Mouse (Mus musculus): ENCODE data around the gene Hagh. TPM values are rescaled to one million over a fixed set of nuclear protein-coding genes. Genes with fewer than 3 reads are reported as not detected.
A peak's percentile ranks its signal among the peaks of the same experiment; 100 is the strongest.

The Hagh gene
- polyA plus RNA-seq, 1 experiment from 2014 or later: 86.9 TPM

- no peaks in the 10 kb centered on the region for H3K27me3 ChIP-seq (replicated peaks; ENCODE audit: control insufficient read depth, insufficient read depth, low read length)
- no peaks in the 10 kb centered on the region for H3K9me3 ChIP-seq (ENCODE audit: control insufficient read depth, low read length)
- peaks cover 31% of the 10 kb centered on the region for H3K4me1 ChIP-seq (ENCODE audit: control insufficient read depth, insufficient read depth, low read depth, low read length)
- no peak for ATAC-seq
- H3K9ac ChIP-seq (ENCODE audit: low read depth, low read length): peak overlapping the region; percentile 87
- peak overlapping the region; percentile 85 for H3K4me2 ChIP-seq (ENCODE audit: low read length)
- no peak overlapping the region for H3K27ac ChIP-seq (ENCODE audit: low read depth, low read length)
- 70% methylated on average over 18 of the region's 18 CpGs for WGBS
- peak overlapping the region; percentile 88 for H3K4me3 ChIP-seq (ENCODE audit: low read length)
- peaks cover 27% of the 10 kb centered on the region for H3K36me3 ChIP-seq (ENCODE audit: control insufficient read depth, insufficient read depth, low read length)
These were observed 47.5 kb downstream of the Hagh start for GRCm38 (mm10) chr17:24887291-24888080.

GRCm38 (mm10) chr17:24888862-24889261 lies 48.9 kb downstream of the Hagh start:
- H3K4me3 ChIP-seq (ENCODE audit: low read length): no peak overlapping the region
- H3K4me1 ChIP-seq (ENCODE audit: control insufficient read depth, insufficient read depth, low read depth, low read length): peaks cover 40% of the 10 kb centered on the region
- no peak for ATAC-seq
- H3K4me2 ChIP-seq (ENCODE audit: low read length): no peak overlapping the region
- no peak overlapping the region for H3K27ac ChIP-seq (ENCODE audit: low read depth, low read length)
- H3K9ac ChIP-seq (ENCODE audit: low read depth, low read length): no peak overlapping the region; the same call in 1 of the 2 replicates
- H3K27me3 ChIP-seq (replicated peaks; ENCODE audit: control insufficient read depth, insufficient read depth, low read length): no peaks in the 10 kb centered on the region
- H3K36me3 ChIP-seq (ENCODE audit: control insufficient read depth, insufficient read depth, low read length): peaks cover 36% of the 10 kb centered on the region
- H3K9me3 ChIP-seq (ENCODE audit: control insufficient read depth, low read length): no peaks in the 10 kb centered on the region
- WGBS: 90% methylated on average over 3 of the region's 3 CpGs

GRCm38 (mm10) chr17:24890151-24891092 lies 50.5 kb downstream of the Hagh start:
- 85% methylated on average over 19 of the region's 19 CpGs for WGBS
- peaks cover 40% of the 10 kb centered on the region for H3K4me1 ChIP-seq (ENCODE audit: control insufficient read depth, insufficient read depth, low read depth, low read length)

GRCm38 (mm10) chr17:24891321-24891720 lies 51.4 kb downstream of the Hagh start:
- Histone ChIP-seq H3K4me1 (ENCODE audit: control insufficient read depth, insufficient read depth, low read depth, low read length) (peaks cover 44% of the 10 kb centered on the region), H3K9ac (ENCODE audit: low read depth, low read length) (no peak overlapping the region), H3K36me3 (ENCODE audit: control insufficient read depth, insufficient read depth, low read length) (peaks cover 36% of the 10 kb centered on the region), H3K27me3 (replicated peaks; ENCODE audit: control insufficient read depth, insufficient read depth, low read length) (no peaks in the 10 kb centered on the region), H3K4me3 (ENCODE audit: low read length) (no peak overlapping the region), H3K27ac (ENCODE audit: low read depth, low read length) (no peak overlapping the region), H3K4me2 (ENCODE audit: low read length) (no peak overlapping the region), H3K9me3 (ENCODE audit: control insufficient read depth, low read length) (no peaks in the 10 kb centered on the region)
- ATAC-seq: no peak
- WGBS: 83% methylated on average over 12 of the region's 13 CpGs

More at GRCm38 (mm10) chr17:24890151-24891092, 50.5 kb downstream of the Hagh start:
- no peak for ATAC-seq
- Histone ChIP-seq H3K36me3 (ENCODE audit: control insufficient read depth, insufficient read depth, low read length) (peaks cover 36% of the 10 kb centered on the region), H3K27me3 (replicated peaks; ENCODE audit: control insufficient read depth, insufficient read depth, low read length) (no peaks in the 10 kb centered on the region), H3K4me3 (ENCODE audit: low read length) (no peak overlapping the region), H3K9ac (ENCODE audit: low read depth, low read length) (no peak overlapping the region), H3K4me2 (ENCODE audit: low read length) (no peak overlapping the region), H3K9me3 (ENCODE audit: control insufficient read depth, low read length) (no peaks in the 10 kb centered on the region), H3K27ac (ENCODE audit: low read depth, low read length) (no peak overlapping the region)

- Histone ChIP-seq H3K4me2 (ENCODE audit: low read length) (no peak overlapping the region), H3K4me1 (ENCODE audit: control insufficient read depth, insufficient read depth, low read depth, low read length) (peaks cover 48% of the 10 kb centered on the region), H3K4me3 (ENCODE audit: low read length) (no peak overlapping the region), H3K27ac (ENCODE audit: low read depth, low read length) (no peak overlapping the region), H3K9me3 (ENCODE audit: control insufficient read depth, low read length) (no peaks in the 10 kb centered on the region), H3K27me3 (replicated peaks; ENCODE audit: control insufficient read depth, insufficient read depth, low read length) (no peaks in the 10 kb centered on the region), H3K9ac (ENCODE audit: low read depth, low read length) (no peak overlapping the region), H3K36me3 (ENCODE audit: control insufficient read depth, insufficient read depth, low read length) (peaks cover 41% of the 10 kb centered on the region)
- ATAC-seq: no peak
- 90% methylated on average over 12 of the region's 12 CpGs for WGBS
These were observed 52.8 kb downstream of the Hagh start for GRCm38 (mm10) chr17:24892785-24893184.

GRCm38 (mm10) chr17:24893276-24893675 lies 53.3 kb downstream of the Hagh start:
- Histone ChIP-seq H3K9ac (ENCODE audit: low read depth, low read length) (no peak overlapping the region), H3K9me3 (ENCODE audit: control insufficient read depth, low read length) (no peaks in the 10 kb centered on the region), H3K27me3 (replicated peaks; ENCODE audit: control insufficient read depth, insufficient read depth, low read length) (no peaks in the 10 kb centered on the region), H3K4me1 (ENCODE audit: control insufficient read depth, insufficient read depth, low read depth, low read length) (peaks cover 48% of the 10 kb centered on the region), H3K4me2 (ENCODE audit: low read length) (no peak overlapping the region), H3K4me3 (ENCODE audit: low read length) (no peak overlapping the region), H3K27ac (ENCODE audit: low read depth, low read length) (no peak overlapping the region), H3K36me3 (ENCODE audit: control insufficient read depth, insufficient read depth, low read length) (peaks cover 45% of the 10 kb centered on the region)
- no peak for ATAC-seq
- WGBS: 92% methylated on average over 2 of the region's 2 CpGs

- Histone ChIP-seq H3K27me3 (replicated peaks; ENCODE audit: control insufficient read depth, insufficient read depth, low read length) (no peaks in the 10 kb centered on the region), H3K9ac (ENCODE audit: low read depth, low read length) (peak overlapping the region; percentile 90), H3K27ac (ENCODE audit: low read depth, low read length) (peak overlapping the region; percentile 83), H3K36me3 (ENCODE audit: control insufficient read depth, insufficient read depth, low read length) (peaks cover 49% of the 10 kb centered on the region), H3K4me2 (ENCODE audit: low read length) (peak overlapping the region; percentile 97), H3K4me1 (ENCODE audit: control insufficient read depth, insufficient read depth, low read depth, low read length) (peaks cover 44% of the 10 kb centered on the region), H3K4me3 (ENCODE audit: low read length) (peak overlapping the region; percentile 73), H3K9me3 (ENCODE audit: control insufficient read depth, low read length) (no peaks in the 10 kb centered on the region)
- 11% methylated on average over 31 of the region's 31 CpGs for WGBS
- ATAC-seq: peak; percentile 41
These were observed 54.4 kb downstream of the Hagh start for GRCm38 (mm10) chr17:24894061-24894994.

GRCm38 (mm10) chr17:24894995-24895547 lies 55.1 kb downstream of the Hagh start, which contains the start of the genes Eme2 and Mrps34:
Gene Eme2, minus strand, starts transcription at chr17:24895087.
Gene Mrps34, plus strand, starts transcription at chr17:24895116.
- Histone ChIP-seq H3K36me3 (ENCODE audit: control insufficient read depth, insufficient read depth, low read length) (peaks cover 55% of the 10 kb centered on the region), H3K9me3 (ENCODE audit: control insufficient read depth, low read length) (no peaks in the 10 kb centered on the region), H3K4me3 (ENCODE audit: low read length) (peak within 1 kb of the TSS; percentile 73), H3K27ac (ENCODE audit: low read depth, low read length) (peak within 1 kb of the TSS; percentile 88), H3K27me3 (replicated peaks; ENCODE audit: control insufficient read depth, insufficient read depth, low read length) (no peaks in the 10 kb centered on the region), H3K4me1 (ENCODE audit: control insufficient read depth, insufficient read depth, low read depth, low read length) (peaks cover 41% of the 10 kb centered on the region), H3K9ac (ENCODE audit: low read depth, low read length) (peak within 1 kb of the TSS; percentile 90), H3K4me2 (ENCODE audit: low read length) (peak within 1 kb of the TSS; percentile 97)
- 0% methylated on average over 62 of the region's 62 CpGs for WGBS
- ATAC-seq: peak; percentile 73

All from hindbrain, embryonic 16.5 days (tissue).